Mouse (Mus musculus): ENCODE measurements around the gene B430306N03Rik.
"Not testable (repeated sequence)": the region's sequence is repeated elsewhere in the genome, so short reads cannot be mapped to it uniquely, and the experiment has no call there.

B430306N03Rik gene

GRCm38 (mm10) chr17:48315905-48316579 lies at the start of gene B430306N03Rik:
TSS of gene B430306N03Rik (plus strand) at chr17:48316141.
- not testable (repeated sequence) for DNase-seq (ENCODE audit: low read depth, low spot score)

- no peak for DNase-seq (ENCODE audit: low read depth, low spot score)
These were observed 49.2 kb upstream of the B430306N03Rik start for GRCm38 (mm10) chr17:48266610-48267304.

- DNase-seq (ENCODE audit: low read depth, low spot score) = no peak
These were observed 48.4 kb upstream of the B430306N03Rik start for GRCm38 (mm10) chr17:48267591-48267990.

GRCm38 (mm10) chr17:48268276-48268675 lies 47.7 kb upstream of the B430306N03Rik start:
- DNase-seq (ENCODE audit: low read depth, low spot score) = no peak

- DNase-seq (ENCODE audit: low read depth, low spot score) = no peak
These were observed 46.1 kb upstream of the B430306N03Rik start for GRCm38 (mm10) chr17:48269833-48270232.

GRCm38 (mm10) chr17:48272158-48272557 lies 43.8 kb upstream of the B430306N03Rik start:
- DNase-seq (ENCODE audit: low read depth, low spot score) = no peak

GRCm38 (mm10) chr17:48272598-48272997 lies 43.3 kb upstream of the B430306N03Rik start:
- no peak for DNase-seq (ENCODE audit: low read depth, low spot score)

GRCm38 (mm10) chr17:48274098-48274497 lies 41.8 kb upstream of the B430306N03Rik start:
- no peak for DNase-seq (ENCODE audit: low read depth, low spot score)

GRCm38 (mm10) chr17:48274885-48275284 lies 41.1 kb upstream of the B430306N03Rik start:
- DNase-seq (ENCODE audit: low read depth, low spot score) = peak; percentile 87

GRCm38 (mm10) chr17:48275736-48276135 lies 40.2 kb upstream of the B430306N03Rik start:
- DNase-seq (ENCODE audit: low read depth, low spot score) = no peak

GRCm38 (mm10) chr17:48278381-48278780 lies 37.6 kb upstream of the B430306N03Rik start:
- DNase-seq (ENCODE audit: low read depth, low spot score) = no peak

- no peak for DNase-seq (ENCODE audit: low read depth, low spot score)
These were observed 36.9 kb upstream of the B430306N03Rik start for GRCm38 (mm10) chr17:48279002-48279401.

- no peak for DNase-seq (ENCODE audit: low read depth, low spot score)
These were observed 34.8 kb upstream of the B430306N03Rik start for GRCm38 (mm10) chr17:48280943-48281738.

- no peak for DNase-seq (ENCODE audit: low read depth, low spot score)
These were observed 34.2 kb upstream of the B430306N03Rik start for GRCm38 (mm10) chr17:48281739-48282085.

- no peak for DNase-seq (ENCODE audit: low read depth, low spot score)
These were observed 29.2 kb upstream of the B430306N03Rik start for GRCm38 (mm10) chr17:48286765-48287164.

- no peak for DNase-seq (ENCODE audit: low read depth, low spot score)
These were observed 28.7 kb upstream of the B430306N03Rik start for GRCm38 (mm10) chr17:48287276-48287675.

GRCm38 (mm10) chr17:48293500-48294194 lies 22.3 kb upstream of the B430306N03Rik start:
- DNase-seq (ENCODE audit: low read depth, low spot score) = no peak

- no peak for DNase-seq (ENCODE audit: low read depth, low spot score)
These were observed 16.7 kb upstream of the B430306N03Rik start, which contains the start of gene Treml2 for GRCm38 (mm10) chr17:48299203-48299602. TSS of gene Treml2 (plus strand) at chr17:48299498.

- DNase-seq (ENCODE audit: low read depth, low spot score) = no peak
These were observed 16.2 kb upstream of the B430306N03Rik start for GRCm38 (mm10) chr17:48299756-48300155.

- DNase-seq (ENCODE audit: low read depth, low spot score) = no peak
These were observed 15.7 kb upstream of the B430306N03Rik start for GRCm38 (mm10) chr17:48300199-48300598.

GRCm38 (mm10) chr17:48300861-48301260 lies 15.1 kb upstream of the B430306N03Rik start:
- no peak for DNase-seq (ENCODE audit: low read depth, low spot score)

- no peak for DNase-seq (ENCODE audit: low read depth, low spot score)
These were observed 14.1 kb upstream of the B430306N03Rik start for GRCm38 (mm10) chr17:48301792-48302191.

Data from forelimb bud, embryonic 11.5 days (tissue).